Mouse (Mus musculus): ENCODE measurements at regions not wholly inside any gene's neighbourhood (a gene's known extent, or its start where the extent isn't known, plus 50 kb on each side); places are given as distances from the start of the nearest gene placed in this dataset.
A peak's percentile ranks its signal among the peaks of the same experiment; 100 is the strongest.

DNA sequence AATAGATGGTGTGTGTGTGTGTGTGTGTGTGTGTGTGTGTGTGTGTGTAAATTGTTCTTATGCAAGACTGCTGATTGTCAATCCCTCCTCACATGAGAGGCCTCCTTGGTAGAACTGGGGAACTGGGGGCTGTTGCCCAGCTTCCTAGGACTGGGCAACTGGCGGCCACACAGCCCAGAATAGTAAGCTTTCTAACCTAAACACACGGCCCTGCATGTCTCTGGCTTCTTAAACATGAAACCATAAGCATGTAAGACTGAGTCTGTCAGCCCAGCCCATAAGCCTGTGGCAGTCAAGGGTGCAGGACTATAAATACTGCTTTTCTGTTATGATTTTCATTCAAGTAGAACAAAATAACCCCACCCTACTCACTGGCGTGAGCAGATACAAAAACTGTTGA lies 60.7 kb downstream of the Ifng start:
- intact Hi-C loops (cut with DNase I; ENCODE audit: low total_unique reads) = no loop called here
- no peak for DNase-seq

DNA sequence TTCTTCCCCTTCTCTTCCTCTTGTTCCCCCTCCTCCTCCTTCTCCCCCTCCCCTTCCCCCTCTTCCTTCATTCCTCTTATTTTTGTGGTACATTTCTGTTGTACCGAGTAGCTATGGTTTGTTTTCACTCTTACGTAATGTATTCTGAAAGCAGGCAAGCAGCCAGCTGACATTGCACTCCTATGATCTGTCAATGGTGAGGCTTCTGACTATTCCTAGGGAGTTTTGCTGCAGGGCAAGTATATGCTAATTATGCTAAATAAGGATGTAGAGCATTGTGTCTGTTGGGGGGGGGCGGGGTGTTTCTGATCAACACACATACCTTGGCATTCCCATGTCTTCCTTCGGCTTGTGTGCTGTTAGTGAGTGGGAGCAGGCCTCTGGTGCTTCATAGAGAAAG lies 64.0 kb downstream of the Ifng start:
- intact Hi-C loops (cut with DNase I; ENCODE audit: low total_unique reads) = no loop called here
- no peak for DNase-seq

DNA sequence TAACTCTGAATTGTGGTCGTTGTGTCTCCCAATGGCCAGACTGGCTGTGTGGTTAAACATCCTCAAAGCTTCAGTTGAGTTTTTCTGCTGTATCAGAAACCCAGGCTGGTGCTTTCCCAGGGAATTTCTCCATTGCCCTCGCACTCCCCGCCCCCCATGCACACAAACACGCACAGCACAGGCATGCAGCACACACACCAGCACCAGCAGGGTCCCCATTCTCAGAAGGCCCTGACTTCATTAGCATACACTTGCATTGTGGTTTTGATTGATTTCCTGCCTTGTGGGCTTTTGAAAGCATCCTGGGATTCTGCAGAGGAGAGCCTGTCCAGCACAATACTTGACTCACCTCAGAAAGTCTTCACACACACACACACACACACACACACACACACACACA lies 65.3 kb downstream of the Ifng start:
- no peak for DNase-seq
- intact Hi-C loops (cut with DNase I; ENCODE audit: low total_unique reads) = no loop called here

DNA sequence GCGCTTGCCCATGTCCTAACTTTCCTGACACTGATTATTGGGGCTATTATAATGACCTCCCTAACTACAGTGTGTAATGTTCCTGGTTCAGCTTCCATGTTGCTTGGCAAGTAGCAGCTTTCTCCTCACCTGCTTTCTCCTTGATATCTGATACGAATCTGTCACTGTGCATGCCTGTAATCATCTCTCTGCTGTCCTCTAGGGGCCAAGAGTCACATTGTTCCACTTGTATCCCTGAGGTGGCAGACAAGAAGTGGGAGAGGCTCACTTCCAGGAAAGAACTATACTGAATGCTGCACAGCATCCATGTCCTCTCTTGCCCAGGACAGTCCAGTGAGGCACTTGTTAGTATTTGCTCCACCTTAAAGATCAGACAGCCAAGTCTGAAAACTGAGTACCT lies 66.8 kb downstream of the Ifng start:
- no peak for DNase-seq
- intact Hi-C loops (cut with DNase I; ENCODE audit: low total_unique reads) = no loop called here

DNA sequence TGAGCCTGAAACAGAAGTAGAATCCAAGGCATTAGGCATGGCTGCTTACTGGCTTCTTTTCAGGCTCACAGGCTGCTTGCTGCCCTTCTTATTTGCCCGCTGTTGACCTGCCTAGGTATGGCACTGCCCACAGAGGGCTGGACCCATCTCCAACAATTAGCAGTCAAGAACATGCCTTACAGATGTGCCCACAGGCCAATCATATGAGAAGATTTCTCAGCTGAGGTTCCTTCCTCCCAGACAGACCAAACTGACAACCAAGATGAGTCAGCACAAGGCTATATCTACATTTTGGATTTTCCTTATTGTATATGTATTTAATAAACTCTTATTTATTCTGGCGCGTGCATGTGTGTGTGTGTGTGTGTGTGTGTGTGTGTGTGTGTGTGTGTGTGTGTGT lies 76.0 kb downstream of the Ifng start:
- DNase-seq = no peak
- intact Hi-C loops (cut with DNase I; ENCODE audit: low total_unique reads) = no loop called here

DNA sequence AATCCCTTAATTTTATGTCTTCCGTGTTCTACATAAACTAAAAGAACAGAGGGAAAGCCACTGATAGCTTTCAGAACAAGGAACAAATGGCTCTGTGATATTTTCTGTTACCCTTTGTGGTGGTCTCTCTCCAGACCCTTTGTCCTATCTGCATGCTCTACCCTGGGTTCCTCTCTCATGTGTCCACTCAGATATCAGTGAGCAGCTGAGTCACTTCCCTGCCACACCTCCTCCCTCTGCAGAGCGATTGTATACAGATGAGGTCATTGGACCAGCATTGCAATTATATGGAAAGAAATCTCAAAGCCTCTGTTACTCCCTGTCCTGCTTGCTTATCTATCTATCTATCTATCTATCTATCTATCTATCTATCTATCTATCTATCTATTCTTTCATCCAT lies 77.1 kb downstream of the Ifng start:
- intact Hi-C loops (cut with DNase I; ENCODE audit: low total_unique reads) = no loop called here
- no peak for DNase-seq

DNA sequence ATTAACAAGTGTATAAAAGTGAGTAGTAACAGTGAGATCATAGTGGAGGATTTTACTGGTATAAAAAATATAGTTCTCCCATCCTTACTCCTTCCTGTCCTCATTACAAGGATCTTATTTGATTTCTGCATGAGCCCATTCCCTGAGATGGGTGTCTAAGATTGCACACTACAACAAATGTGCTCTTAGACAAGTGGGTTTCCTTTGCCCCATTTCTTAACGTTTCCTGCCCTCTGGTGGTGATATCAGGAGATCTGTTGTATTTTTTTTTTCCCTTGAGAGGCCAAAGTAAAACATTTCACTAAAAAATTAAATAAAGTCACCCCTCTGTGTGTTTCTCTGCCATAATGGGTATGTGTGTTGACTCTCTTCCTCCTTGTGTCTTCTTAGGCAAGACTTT lies 105.1 kb downstream of the Ifng start:
- DNase-seq = no peak
- intact Hi-C loops (cut with DNase I; ENCODE audit: low total_unique reads) = no loop called here

DNA sequence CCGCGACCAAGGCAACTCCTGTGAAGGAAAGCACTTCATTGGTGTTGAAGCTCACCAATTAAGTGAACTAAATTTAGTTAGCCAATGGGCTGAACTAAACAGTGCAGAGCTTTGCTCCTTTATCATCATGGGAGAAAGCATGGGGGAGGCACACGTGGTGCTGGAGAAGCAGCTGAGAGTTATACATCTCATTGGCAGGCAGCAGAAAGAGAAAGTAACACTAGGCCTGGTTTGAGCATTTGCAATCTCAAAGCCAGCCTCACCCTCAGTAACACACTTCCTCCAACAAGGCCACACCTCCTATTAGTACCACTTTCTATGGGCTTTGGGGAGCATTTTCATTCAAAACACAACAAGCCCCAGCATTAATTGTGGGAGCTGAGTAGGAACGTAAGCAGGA lies 109.4 kb downstream of the Ifng start:
- intact Hi-C loops (cut with DNase I; ENCODE audit: low total_unique reads) = no loop called here
- no peak for DNase-seq

DNA sequence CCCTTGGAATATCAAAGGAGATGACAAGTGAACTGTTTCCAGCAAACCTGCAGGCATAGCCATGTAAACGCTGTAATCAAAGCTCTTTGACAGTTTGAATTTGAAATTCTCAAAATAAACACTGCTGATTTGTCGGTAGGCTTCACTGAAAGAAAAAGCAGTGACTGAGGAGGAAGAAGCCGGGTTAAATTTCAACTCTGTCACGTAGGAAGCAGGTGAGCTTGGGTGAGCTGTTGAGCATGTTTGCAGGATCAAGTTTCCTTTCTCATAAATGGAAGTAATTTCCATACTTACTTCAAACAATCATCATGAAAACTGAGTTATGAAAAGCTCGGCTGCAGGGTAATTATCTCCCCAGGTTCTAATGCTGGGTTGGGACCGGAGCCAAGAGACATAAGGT lies 118.0 kb downstream of the Ifng start:
- DNase-seq = no peak
- intact Hi-C loops (cut with DNase I; ENCODE audit: low total_unique reads) = no loop called here

DNA sequence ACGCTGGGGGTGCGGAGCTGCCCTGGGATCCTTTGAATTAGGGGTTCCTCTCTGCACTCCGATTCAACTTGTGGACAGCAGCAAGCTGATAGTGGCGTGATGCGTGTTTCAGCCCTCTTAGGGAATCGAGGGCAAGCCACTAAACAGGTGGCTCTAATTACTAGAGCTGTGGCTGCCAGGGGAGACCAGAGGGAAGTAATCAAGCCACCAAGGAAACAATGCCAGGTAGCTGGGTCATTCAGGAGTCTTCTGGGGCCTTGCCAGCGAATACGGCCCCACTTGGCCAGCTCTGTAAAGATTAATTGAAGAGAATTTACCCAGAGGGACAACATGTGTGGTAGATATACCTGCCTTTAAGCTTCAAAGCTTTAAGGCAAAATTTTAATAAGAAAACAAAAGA lies 123.2 kb downstream of the Ifng start:
- intact Hi-C loops (cut with DNase I; ENCODE audit: low total_unique reads) = no loop called here
- DNase-seq = no peak

DNA sequence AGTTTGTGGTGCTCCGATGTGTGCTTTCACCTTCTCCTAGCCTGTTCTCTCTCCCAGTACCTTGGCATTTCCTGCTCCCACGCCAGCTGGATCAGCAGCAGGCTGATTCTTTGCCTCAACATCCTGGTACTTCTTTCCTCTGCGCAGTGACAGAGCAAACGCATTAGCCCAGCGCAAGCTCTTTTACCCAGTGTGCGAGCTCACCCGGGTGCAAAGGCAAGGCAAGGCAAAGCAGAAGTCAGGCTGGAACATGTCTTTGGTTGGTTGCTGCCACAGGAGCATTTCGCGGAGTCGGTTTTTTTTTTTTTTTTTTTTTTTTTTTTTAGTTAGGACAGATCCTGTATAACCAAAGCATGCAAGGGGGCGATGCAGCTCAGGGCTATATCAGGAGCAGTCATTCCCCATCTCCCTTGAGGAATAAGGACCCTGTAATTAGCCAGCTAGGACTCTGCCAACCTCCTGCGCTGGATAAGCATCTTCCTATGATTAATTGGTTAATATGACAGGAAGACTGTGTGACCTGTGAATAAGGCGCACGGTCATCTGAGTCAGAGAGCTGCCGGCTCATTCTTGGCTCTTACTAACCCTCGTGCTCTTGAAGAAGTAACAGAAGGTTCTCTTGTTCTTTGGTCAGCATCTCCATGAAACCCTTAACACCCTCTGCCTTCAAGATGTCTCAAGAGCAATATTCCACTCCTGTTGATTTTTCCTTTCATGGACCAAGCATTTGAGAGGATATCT lies 123.9 kb downstream of the Ifng start:
- intact Hi-C loops (cut with DNase I; ENCODE audit: low total_unique reads) = no loop called here
- no peak for DNase-seq

DNA sequence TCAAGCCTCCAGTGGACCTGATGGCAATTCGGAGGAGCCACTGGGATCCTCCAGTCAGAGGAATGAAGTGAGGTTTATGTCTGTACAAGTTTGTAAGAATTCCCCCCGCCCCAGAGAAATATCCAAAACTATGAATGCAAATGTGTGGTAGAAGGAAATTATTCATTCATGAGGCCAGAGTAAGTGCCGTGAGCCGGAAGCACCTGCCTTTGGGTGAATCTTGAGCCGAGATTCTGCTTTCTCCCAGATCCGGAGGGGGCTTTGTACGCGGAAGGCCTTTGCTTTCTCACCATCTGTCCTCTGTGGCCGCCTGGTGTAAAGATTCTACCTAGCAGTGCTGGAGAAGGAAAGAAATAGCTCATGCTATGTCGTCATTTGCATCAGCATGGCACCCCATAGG lies 127.8 kb downstream of the Ifng start:
- intact Hi-C loops (cut with DNase I; ENCODE audit: low total_unique reads) = no loop called here
- DNase-seq = no peak

DNA sequence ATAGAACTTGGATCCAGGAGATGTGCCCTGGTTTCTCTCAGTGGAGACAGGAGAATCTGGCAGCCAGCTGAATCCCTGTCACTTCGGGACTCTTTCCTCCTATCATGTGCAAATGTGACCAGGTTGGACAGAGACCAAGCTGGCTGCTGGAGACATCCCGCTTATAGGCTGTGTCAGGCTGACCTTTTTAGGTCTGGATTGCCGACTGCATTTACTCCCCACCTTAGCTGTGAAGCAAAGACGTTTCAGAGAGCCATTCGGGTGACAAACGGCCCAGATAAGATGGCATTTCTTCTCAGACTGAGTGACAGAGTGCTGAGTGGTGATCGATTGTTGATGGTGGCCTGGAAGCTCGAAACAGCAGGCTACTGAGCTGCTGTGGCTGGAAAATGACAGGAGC lies 128.6 kb downstream of the Ifng start:
- intact Hi-C loops (cut with DNase I; ENCODE audit: low total_unique reads) = no loop called here
- DNase-seq = no peak

DNA sequence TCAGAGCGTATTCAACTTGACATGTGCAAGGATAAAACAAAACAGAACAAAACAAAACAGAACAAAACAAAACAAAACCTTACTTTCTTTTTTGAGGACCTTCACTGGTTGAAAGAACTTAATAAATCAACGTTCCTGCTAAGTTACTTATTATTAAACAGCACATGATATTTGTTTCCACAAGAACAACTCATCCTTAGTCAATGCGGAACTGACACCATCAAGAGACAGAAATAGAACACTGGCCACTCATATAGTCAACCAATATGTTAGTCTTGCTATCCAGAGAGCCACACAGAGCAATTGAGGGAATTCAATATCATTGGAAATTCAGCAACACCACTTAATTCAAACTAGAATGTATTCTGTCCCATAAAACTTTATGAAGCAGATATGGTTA lies 132.4 kb downstream of the Ifng start:
- intact Hi-C loops (cut with DNase I; ENCODE audit: low total_unique reads) = no loop called here

DNA sequence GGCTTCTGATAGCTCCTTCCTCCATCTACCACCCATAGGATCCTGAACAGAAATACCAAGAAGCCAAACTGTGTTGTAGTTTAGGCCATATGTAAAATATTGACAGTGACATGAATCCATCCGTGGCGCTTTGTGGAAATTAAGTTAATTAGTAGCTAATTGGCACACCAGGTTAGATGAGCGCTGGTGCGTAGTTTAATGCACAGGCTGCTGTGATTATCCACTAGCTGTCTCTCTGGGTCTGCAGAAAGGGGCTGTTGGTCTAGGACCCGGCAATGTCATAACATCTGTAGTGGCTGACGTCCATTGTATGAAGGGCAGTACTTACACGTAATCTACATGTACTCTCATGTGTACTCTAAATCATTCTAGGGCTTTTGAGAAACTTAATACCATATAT lies 134.7 kb downstream of the Ifng start:
- intact Hi-C loops (cut with DNase I; ENCODE audit: low total_unique reads) = no loop called here
- no peak for DNase-seq

More for the DNA sequence above, 132.4 kb downstream of the Ifng start:
- DNase-seq = no peak

DNA sequence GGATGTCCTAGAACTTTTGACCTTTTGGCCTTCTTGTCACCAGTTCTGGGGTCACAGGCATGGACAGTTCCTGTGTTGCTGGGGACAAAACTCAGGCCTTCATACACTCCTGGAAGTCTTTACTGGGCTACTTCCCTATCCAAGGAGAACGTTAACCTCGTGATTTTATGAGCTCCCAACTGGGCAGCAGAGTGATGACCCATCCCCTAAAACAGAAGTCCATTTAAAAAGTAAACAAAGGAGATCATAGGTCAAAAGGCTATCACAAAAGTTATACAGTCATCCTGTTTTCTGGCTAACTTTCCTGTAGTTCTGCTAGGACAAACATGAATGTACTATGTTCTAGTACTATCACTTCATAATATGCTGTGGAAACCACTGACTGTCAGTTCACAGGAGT lies 140.5 kb downstream of the Ifng start:
- intact Hi-C loops (cut with DNase I; ENCODE audit: low total_unique reads) = no loop called here
- DNase-seq = no peak

DNA sequence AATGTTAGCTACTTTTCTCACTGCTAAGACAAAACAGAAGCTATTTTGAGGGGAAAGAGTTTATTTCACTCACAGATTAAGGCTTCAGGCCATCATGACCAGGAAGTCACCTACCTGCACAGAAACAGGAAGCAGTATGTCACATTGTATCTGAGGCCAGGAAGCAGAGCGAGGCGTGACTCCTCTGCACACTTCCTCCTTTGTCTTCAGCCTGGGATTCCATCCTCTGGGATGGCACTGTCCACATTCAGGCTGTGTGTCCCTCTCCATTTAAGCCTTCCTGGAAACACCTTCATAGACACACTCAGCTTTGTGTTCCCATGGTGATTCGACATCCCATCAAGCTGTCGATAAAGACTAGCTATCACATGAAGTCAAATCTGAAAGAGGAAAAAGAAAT lies 145.0 kb downstream of the Ifng start:
- intact Hi-C loops (cut with DNase I; ENCODE audit: low total_unique reads) = no loop called here
- DNase-seq = no peak

DNA sequence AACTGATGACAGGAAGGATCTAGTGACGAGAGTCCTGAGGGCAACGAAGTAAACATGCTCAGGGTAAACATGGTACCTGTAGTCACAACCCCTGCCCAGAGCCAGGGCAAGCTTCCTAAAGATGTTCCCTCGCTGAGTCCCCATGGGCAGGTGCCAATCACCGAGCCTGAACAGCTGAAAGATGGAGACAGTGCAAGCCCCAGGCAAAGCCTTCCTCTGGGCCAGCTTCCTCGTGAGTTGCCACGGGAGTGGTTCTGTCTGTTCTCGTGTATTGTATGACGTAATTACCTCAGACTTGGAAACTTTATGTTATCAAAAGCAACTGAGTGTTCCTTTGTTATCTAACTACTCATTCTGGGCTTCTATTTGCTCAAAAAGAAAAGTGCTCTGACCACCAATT lies 147.4 kb downstream of the Ifng start:
- DNase-seq = no peak
- intact Hi-C loops (cut with DNase I; ENCODE audit: low total_unique reads) = no loop called here

DNA sequence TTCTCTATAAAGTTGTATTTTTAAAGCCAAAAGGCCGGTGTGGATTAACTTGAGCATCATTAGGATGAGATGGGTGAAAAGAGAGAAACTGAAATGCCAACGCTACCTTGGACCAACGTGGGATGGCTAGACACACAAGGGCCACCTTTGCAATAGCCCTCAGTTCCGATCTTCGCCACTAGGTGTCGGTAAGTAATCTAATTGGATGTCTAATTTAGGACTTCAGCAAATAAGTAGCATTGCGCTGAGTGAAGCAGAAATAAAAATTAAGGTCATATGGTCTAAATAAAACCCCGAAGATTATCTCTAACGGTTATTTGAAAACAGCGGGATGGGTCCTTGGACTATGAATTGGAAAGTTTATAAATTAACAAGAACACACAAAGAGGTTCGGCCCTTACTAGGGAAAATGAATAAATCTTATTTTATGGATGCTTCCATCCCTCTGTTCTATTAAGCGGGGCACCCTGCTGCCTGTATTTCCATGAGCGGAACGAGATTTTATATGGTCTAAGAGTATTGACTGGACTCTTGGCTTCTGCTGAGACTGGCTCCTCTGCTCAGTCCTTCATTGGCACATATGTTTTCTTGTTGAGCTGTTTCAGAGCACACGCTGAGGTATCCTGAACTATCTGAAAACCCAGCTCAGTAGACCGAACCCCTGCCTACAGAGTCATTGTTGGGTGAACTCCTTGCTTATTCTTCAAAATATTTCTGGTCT lies 152.0 kb downstream of the Ifng start:
- intact Hi-C loops (cut with DNase I; ENCODE audit: low total_unique reads) = loop anchor here (5.0 kb wide), 1 partner anchor 274 kb away; no protein-coding TSS in a partner anchor
- peak; percentile 79 for DNase-seq

DNA sequence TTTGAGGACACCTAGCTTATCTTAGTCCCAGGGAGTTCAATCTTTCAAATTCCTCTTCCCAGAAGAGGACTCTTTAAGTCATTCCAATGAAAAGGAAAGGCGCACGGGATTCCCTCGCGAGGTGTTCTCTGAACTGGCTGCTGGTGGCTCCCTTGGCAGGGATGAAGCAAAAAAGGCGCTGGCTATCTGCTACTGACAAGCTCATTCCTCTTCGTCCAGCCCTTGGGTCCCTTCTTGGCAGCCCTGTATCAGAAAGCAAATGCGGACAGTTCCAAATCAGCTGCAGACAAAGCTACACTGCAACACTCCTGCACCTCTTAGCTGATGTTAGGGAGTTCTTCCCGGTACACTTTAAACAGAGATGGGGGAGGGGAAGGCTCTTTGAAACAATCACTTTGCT lies 155.4 kb downstream of the Ifng start:
- no peak for DNase-seq
- intact Hi-C loops (cut with DNase I; ENCODE audit: low total_unique reads) = no loop called here

DNA sequence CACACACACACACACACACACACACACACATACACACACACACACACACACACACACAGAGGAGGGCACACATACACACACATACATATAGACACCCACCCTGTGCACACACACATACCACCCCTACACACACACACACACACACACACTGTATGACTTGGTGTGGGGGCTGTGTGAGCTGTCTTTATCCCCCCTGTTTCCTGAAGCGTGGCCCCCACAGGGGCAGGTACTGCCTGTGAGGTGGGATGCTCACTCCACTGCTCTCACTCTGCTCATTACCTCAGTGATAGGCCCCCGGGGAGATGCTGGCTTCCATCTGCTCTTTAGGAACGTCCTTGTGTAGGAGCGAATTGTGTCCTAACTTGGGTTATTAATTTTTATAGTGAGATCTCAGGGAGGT lies 157.7 kb downstream of the Ifng start:
- intact Hi-C loops (cut with DNase I; ENCODE audit: low total_unique reads) = no loop called here
- no peak for DNase-seq

DNA sequence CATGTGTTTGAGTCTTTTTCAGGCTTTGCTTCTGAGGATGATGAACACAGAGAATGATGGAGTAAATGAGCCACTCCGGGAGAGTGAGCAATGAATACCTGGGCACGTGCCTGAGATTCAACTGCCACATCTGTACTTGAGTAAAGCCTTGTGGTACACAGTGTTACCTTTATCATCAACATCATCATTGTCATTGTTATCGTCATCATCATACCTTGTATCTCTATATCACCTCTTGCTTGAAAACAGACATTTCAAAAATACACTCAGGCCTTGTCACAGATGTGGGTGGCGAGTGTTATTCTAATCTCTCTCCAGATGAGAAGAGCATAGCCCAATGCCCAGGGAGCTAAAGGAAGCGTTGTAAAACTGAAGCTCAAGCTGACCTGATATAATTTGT lies 158.4 kb downstream of the Ifng start:
- intact Hi-C loops (cut with DNase I; ENCODE audit: low total_unique reads) = no loop called here
- no peak for DNase-seq
